Mouse (Mus musculus) liver, embryonic 11.5 days (tissue): Measurements from ENCODE around the gene BC030500. TPM values are rescaled to one million over a fixed set of nuclear protein-coding genes. Genes with fewer than 3 reads are reported as not detected.

Source experiments
- ATAC-seq: fragments of 200-750 bp; cut with Nextera tagmentation; replicated peaks from 2 replicates; pipeline ENCODE4 v1.8.0; 2017; ENCODE audit warnings: moderate number of reproducible peaks, mild to moderate bottlenecking, moderate TSS enrichment, moderate library complexity; ENCODE audit not compliant: low FRiP score
- DNase-seq: peaks from one replicate; pipeline ENCODE4 v3.0.0-alpha.2; 2017; ENCODE audit warnings: low spot score
- H3K27ac ChIP-seq: fragments of 300-500 bp; sonication (generic); 2 replicates; pipeline ENCODE4 v1.5.1; 2014; ENCODE audit warnings: mild to moderate bottlenecking, low read depth, low read length, control low read depth
- H3K27me3 ChIP-seq: fragments of 300-500 bp; sonication (generic); replicated peaks from 2 replicates; pipeline ENCODE4 v1.6.1; 2014; ENCODE audit warnings: low read length, mixed read lengths; ENCODE audit not compliant: control insufficient read depth, insufficient read depth
- H3K36me3 ChIP-seq: fragments of 300-500 bp; sonication (generic); 2 replicates; pipeline ENCODE4 v1.6.1; 2014; ENCODE audit warnings: mild to moderate bottlenecking, low read length, moderate library complexity, mixed read lengths; ENCODE audit not compliant: control insufficient read depth, insufficient read depth
- H3K4me1 ChIP-seq: fragments of 300-500 bp; sonication (generic); replicated peaks from 2 replicates; pipeline ENCODE4 v1.6.1; 2014; ENCODE audit warnings: low read length, mixed read lengths; ENCODE audit not compliant: control insufficient read depth, insufficient read depth
- H3K4me2 ChIP-seq: fragments of 300-500 bp; sonication (generic); 2 replicates; pipeline ENCODE4 v1.6.1; 2014; ENCODE audit warnings: mild to moderate bottlenecking, control low read depth, moderate library complexity
- H3K4me3 ChIP-seq: fragments of 300-500 bp; sonication (generic); 2 replicates; pipeline ENCODE4 v1.5.1; 2014; ENCODE audit warnings: low read depth, low read length, control low read depth
- H3K9ac ChIP-seq: fragments of 300-500 bp; sonication (generic); 2 replicates; pipeline ENCODE4 v1.6.1; 2014; ENCODE audit warnings: low read depth, low read length, control low read depth
- H3K9me3 ChIP-seq: fragments of 300-500 bp; sonication (generic); 2 replicates; pipeline ENCODE4 v1.6.1; 2016; ENCODE audit warnings: low read length, inconsistent platforms, mixed read lengths; ENCODE audit not compliant: control insufficient read depth
- WGBS: fragments of 180-500 bp; shearing (Covaris S2); extraction: QIAGEN DNeasy Blood & Tissue Kit; methylation state at CpG from one replicate; pipeline ENCODE4 v1.1.7; 2014; 5-methylcytosine and 5-hydroxymethylcytosine counted together
- polyA plus RNA-seq: library from polyadenylated mRNA; unstranded; fragments of >200 nt; fragmentation: Nextera tagmentation; extraction: Ambion mirVana; gene quantifications from 2 replicates; pipeline ENCODE4 v1.2.1, GENCODE M21; 2014

Gene BC030500
- polyA plus RNA-seq = 0.19 TPM in 1 of 2 replicates, not detected in the other

GRCm38 (mm10) chr8:58911677-58912076 is at the start of gene BC030500:
BC030500 (plus strand) TSS chr8:58911755.
- no peak for DNase-seq
- Histone ChIP-seq H3K27ac (no peak within 1 kb of the TSS), H3K36me3 (no peaks in the 10 kb centered on the region), H3K4me2 (peak within 1 kb of the TSS; percentile 79), H3K4me3 (peak within 1 kb of the TSS; percentile 51), H3K9ac (no peak within 1 kb of the TSS), H3K9me3 (no peaks in the 10 kb centered on the region), H3K27me3 (peaks cover 19% of the 10 kb centered on the region), H3K4me1 (no peaks in the 10 kb centered on the region)
- 15% methylated on average over 14 of the region's 14 CpGs for WGBS
- ATAC-seq = no peak

GRCm38 (mm10) chr8:58886405-58886804 is 25.1 kb upstream of the BC030500 start:
- Histone ChIP-seq H3K27me3 (no peaks in the 10 kb centered on the region), H3K36me3 (no peaks in the 10 kb centered on the region), H3K27ac (no peak overlapping the region), H3K4me1 (no peaks in the 10 kb centered on the region), H3K9ac (no peak overlapping the region), H3K9me3 (no peaks in the 10 kb centered on the region), H3K4me3 (no peak overlapping the region), H3K4me2 (no peak overlapping the region)
- WGBS = 29% methylated on average over 1 of the region's 1 CpGs
- DNase-seq = no peak
- ATAC-seq = no peak

GRCm38 (mm10) chr8:58890591-58890990 is 21.0 kb upstream of the BC030500 start:
- no peak overlapping the region for H3K4me2 ChIP-seq
- DNase-seq = no peak
- H3K9ac ChIP-seq = no peak overlapping the region
- WGBS = 89% methylated on average over 3 of the region's 3 CpGs
- ATAC-seq = no peak
- no peaks in the 10 kb centered on the region for H3K36me3 ChIP-seq
- no peaks in the 10 kb centered on the region for H3K27me3 ChIP-seq
- H3K4me3 ChIP-seq = no peak overlapping the region
- H3K4me1 ChIP-seq = no peaks in the 10 kb centered on the region
- H3K27ac ChIP-seq = no peak overlapping the region
- no peaks in the 10 kb centered on the region for H3K9me3 ChIP-seq

- H3K27me3 ChIP-seq = no peaks in the 10 kb centered on the region
- DNase-seq = no peak
- no peaks in the 10 kb centered on the region for H3K36me3 ChIP-seq
- WGBS = 65% methylated on average over 6 of the region's 6 CpGs
- no peak overlapping the region for H3K4me2 ChIP-seq
- H3K4me1 ChIP-seq = no peaks in the 10 kb centered on the region
- no peak overlapping the region for H3K27ac ChIP-seq
- H3K4me3 ChIP-seq = no peak overlapping the region
- ATAC-seq = no peak
- H3K9ac ChIP-seq = no peak overlapping the region
- H3K9me3 ChIP-seq = no peaks in the 10 kb centered on the region
These were observed 15.6 kb upstream of the BC030500 start for GRCm38 (mm10) chr8:58895960-58896359.

- no peaks in the 10 kb centered on the region for H3K9me3 ChIP-seq
- no peak for DNase-seq
- ATAC-seq = no peak
- H3K27me3 ChIP-seq = no peaks in the 10 kb centered on the region
- no peak overlapping the region for H3K4me3 ChIP-seq
- no peak overlapping the region for H3K4me2 ChIP-seq
- WGBS = 48% methylated on average over 2 of the region's 2 CpGs
- no peaks in the 10 kb centered on the region for H3K4me1 ChIP-seq
- no peak overlapping the region for H3K27ac ChIP-seq
- H3K9ac ChIP-seq = no peak overlapping the region
- H3K36me3 ChIP-seq = no peaks in the 10 kb centered on the region
These were observed 7.1 kb upstream of the BC030500 start for GRCm38 (mm10) chr8:58904465-58904864.

GRCm38 (mm10) chr8:58912196-58912839 is 763 bp downstream of the BC030500 start, which contains the start of gene Galntl6:
Galntl6 (minus strand) TSS chr8:58912640.
- Histone ChIP-seq H3K36me3 (no peaks in the 10 kb centered on the region), H3K4me3 (peak within 1 kb of the TSS; percentile 51), H3K9ac (no peak within 1 kb of the TSS), H3K4me2 (peak within 1 kb of the TSS; percentile 79), H3K27ac (no peak within 1 kb of the TSS), H3K9me3 (no peaks in the 10 kb centered on the region), H3K27me3 (peaks cover 19% of the 10 kb centered on the region), H3K4me1 (no peaks in the 10 kb centered on the region)
- peak; percentile 36 for DNase-seq
- 1% methylated on average over 37 of the region's 37 CpGs for WGBS
- peak; percentile 15; the same call in 1 of the 2 replicates for ATAC-seq

GRCm38 (mm10) chr8:58912840-58913639 is 1.5 kb downstream of the BC030500 start:
- ATAC-seq (peak; percentile 26; the same call in 1 of the 2 replicates), DNase-seq (peak; percentile 34)
- peak overlapping the region; percentile 79 for H3K4me2 ChIP-seq
- H3K36me3 ChIP-seq = no peaks in the 10 kb centered on the region
- H3K9me3 ChIP-seq = no peaks in the 10 kb centered on the region
- H3K27me3 ChIP-seq = peaks cover 19% of the 10 kb centered on the region
- WGBS = 4% methylated on average over 30 of the region's 30 CpGs
- no peaks in the 10 kb centered on the region for H3K4me1 ChIP-seq
- peak overlapping the region; percentile 51 for H3K4me3 ChIP-seq
- H3K27ac ChIP-seq = no peak overlapping the region
- no peak overlapping the region for H3K9ac ChIP-seq

GRCm38 (mm10) chr8:58913640-58913968 is 2.0 kb downstream of the BC030500 start:
- no peak overlapping the region for H3K4me3 ChIP-seq
- no peaks in the 10 kb centered on the region for H3K4me1 ChIP-seq
- peaks cover 19% of the 10 kb centered on the region for H3K27me3 ChIP-seq
- no peak overlapping the region for H3K27ac ChIP-seq
- DNase-seq = no peak
- H3K9me3 ChIP-seq = no peaks in the 10 kb centered on the region
- H3K36me3 ChIP-seq = no peaks in the 10 kb centered on the region
- 80% methylated on average over 2 of the region's 3 CpGs for WGBS
- no peak for ATAC-seq
- no peak overlapping the region for H3K4me2 ChIP-seq
- H3K9ac ChIP-seq = no peak overlapping the region
